Comparison of ENCODE assay signal across 8 mouse cellular contexts in genomic region chr2:28525219-28525942, GRCm38 (mm10). TPM values are rescaled to one million over a fixed set of nuclear protein-coding genes. Genes with fewer than 3 reads are reported as not detected.
DNase-seq lines count a peak whose midpoint lies in the region; ATAC-seq and TF ChIP-seq lines count a peak whose summit lies in the region.

No protein-coding gene starts in this region.

- H3K36me3 ChIP-seq in testis, adult 2 months (ENCODE audit: control insufficient read depth, insufficient read depth, low read length): no peaks in the 10 kb centered on the region; the same call in 1 of the 2 replicates
- no peaks in the 10 kb centered on the region for H3K36me3 ChIP-seq in hindbrain, embryonic 16.5 days (ENCODE audit: control insufficient read depth, insufficient read depth, low read length)
- H3K36me3 ChIP-seq in midbrain, embryonic 14.5 days (ENCODE audit: control insufficient read depth, insufficient read depth, low read length): peaks cover 11% of the 10 kb centered on the region

- no peak overlapping the region; the same call in 1 of the 2 replicates for H3K4me2 ChIP-seq in hindbrain, embryonic 16.5 days (ENCODE audit: low read length)
- H3K4me2 ChIP-seq in midbrain, embryonic 14.5 days (ENCODE audit: low read length): peak overlapping the region; percentile 24; the same call in 1 of the 2 replicates

- no peak overlapping the region; the same call in 1 of the 2 replicates for H3K4me3 ChIP-seq in testis, adult 2 months (ENCODE audit: control insufficient read depth, low read depth, low read length)
- H3K4me3 ChIP-seq in hindbrain, embryonic 16.5 days (ENCODE audit: low read length): no peak overlapping the region
- no peak overlapping the region for H3K4me3 ChIP-seq in midbrain, embryonic 14.5 days (replicated peaks; ENCODE audit: low read depth, low read length)

- H3K4me1 ChIP-seq in testis, adult 2 months (ENCODE audit: control insufficient read depth, insufficient read depth, low read length): peaks cover 3% of the 10 kb centered on the region; the same call in 1 of the 2 replicates
- H3K4me1 ChIP-seq in hindbrain, embryonic 16.5 days (ENCODE audit: control insufficient read depth, insufficient read depth, low read depth, low read length): peaks cover 67% of the 10 kb centered on the region
- peaks cover 52% of the 10 kb centered on the region for H3K4me1 ChIP-seq in midbrain, embryonic 14.5 days (ENCODE audit: control insufficient read depth, insufficient read depth, low read length)

- H3K27me3 ChIP-seq in testis, adult 2 months (ENCODE audit: control insufficient read depth, insufficient read depth, low read length): no peaks in the 10 kb centered on the region
- H3K27me3 ChIP-seq in hindbrain, embryonic 16.5 days (replicated peaks; ENCODE audit: control insufficient read depth, insufficient read depth, low read length): no peaks in the 10 kb centered on the region
- no peaks in the 10 kb centered on the region for H3K27me3 ChIP-seq in midbrain, embryonic 14.5 days (ENCODE audit: control insufficient read depth, insufficient read depth, low read length)

- 13% methylated on average over 11 of the region's 11 CpGs for WGBS in hindbrain, embryonic 16.5 days
- WGBS in midbrain, embryonic 14.5 days: 12% methylated on average over 11 of the region's 11 CpGs

- H3K27ac ChIP-seq in testis, adult 2 months (ENCODE audit: control insufficient read depth, insufficient read depth, low read depth, low read length): peak overlapping the region; percentile 56
- peak overlapping the region; percentile 74 for H3K27ac ChIP-seq in hindbrain, embryonic 16.5 days (ENCODE audit: low read depth, low read length)
- peak overlapping the region; percentile 87 for H3K27ac ChIP-seq in midbrain, embryonic 14.5 days (replicated peaks; ENCODE audit: low read depth, low read length)

- ATAC-seq in hindbrain, embryonic 16.5 days: peak; percentile 54
- peak; percentile 58; the same call in 1 of the 2 replicates for ATAC-seq in midbrain, embryonic 14.5 days (ENCODE audit: low FRiP score, low TSS enrichment)
- ATAC-seq in erythroid progenitor cell, adult 5-6 weeks (replicated peaks; ENCODE audit: low FRiP score, poor library complexity, severe bottlenecking): no peak

- H3K9me3 ChIP-seq in hindbrain, embryonic 16.5 days (ENCODE audit: control insufficient read depth, low read length): no peaks in the 10 kb centered on the region
- H3K9me3 ChIP-seq in midbrain, embryonic 14.5 days (ENCODE audit: control insufficient read depth, low read length): no peaks in the 10 kb centered on the region

- no peak; the same call in 1 of the 2 replicates for TF ChIP-seq POLR2A in testis, adult 2 months (IDR thresholded peaks at IDR 0.05; ENCODE audit: control insufficient read depth, low read depth, low read length)

- H3K9ac ChIP-seq in hindbrain, embryonic 16.5 days (ENCODE audit: low read depth, low read length): peak overlapping the region; percentile 54
- peak overlapping the region; percentile 42 for H3K9ac ChIP-seq in midbrain, embryonic 14.5 days (replicated peaks; ENCODE audit: low read length)

- TF ChIP-seq CTCF in testis, adult 2 months (IDR thresholded peaks at IDR 0.05; ENCODE audit: control insufficient read depth, insufficient read depth, insufficient replicate concordance, low read depth, low read length): no peak

- DNase-seq in testis, postnatal 14 days (ENCODE audit: low spot score): no peak
- peak; percentile 64 for DNase-seq in cerebellum, adult 8-10 months
- DNase-seq in gastrocnemius, postnatal 10 days: peak; percentile 51
- peak; percentile 61 for DNase-seq in liver
- peak; percentile 70 for DNase-seq in midbrain, embryonic 14.5 days

RNA-seq across cellular contexts. Expression of gene Ralgds, which starts 12.5 kb away (rescaled TPM):
- polyA plus RNA-seq in testis, adult 2 months (2012; rRNA removed): 147 and 169 TPM in 2 replicates
- total RNA-seq in gastrocnemius, postnatal 10 days (2021): 10 to 100 TPM; 33.1 to 43.9 TPM
- polyA plus RNA-seq in hindbrain, embryonic 16.5 days (2015; fragmentation: Nextera tagmentation; extraction: Ambion mirVana): 75.0 and 84.9 TPM in 2 replicates
- polyA plus RNA-seq in midbrain, embryonic 14.5 days (2014; fragmentation: Nextera tagmentation; extraction: Ambion mirVana): 97.9 and 101 TPM in 2 replicates
- total RNA-seq in erythroid progenitor cell, adult 5-6 weeks (2015; ENCODE audit: low replicate concordance): 0.36 and 0.84 TPM in 2 replicates
- total RNA-seq in erythroid progenitor cell, adult 5-6 weeks (2017; ENCODE audit: low replicate concordance): 0.90 and 0.98 TPM in 2 replicates

RNA-seq across cellular contexts. Expression of gene Gm10134, which starts 19.5 kb away (rescaled TPM):
- 0.47 and 0.78 TPM in 2 replicates for polyA plus RNA-seq in testis, adult 2 months (2012; rRNA removed)
- 1 to 10 TPM in 1 of 2 experiments, not detected in 1; 2.0 TPM for total RNA-seq in gastrocnemius, postnatal 10 days (2021)
- 2.5 and 2.6 TPM in 2 replicates for polyA plus RNA-seq in hindbrain, embryonic 16.5 days (2015; fragmentation: Nextera tagmentation; extraction: Ambion mirVana)
- polyA plus RNA-seq in midbrain, embryonic 14.5 days (2014; fragmentation: Nextera tagmentation; extraction: Ambion mirVana): 1.8 TPM in 1 of 2 replicates, not detected in the other
- not detected in 2 replicates for total RNA-seq in erythroid progenitor cell, adult 5-6 weeks (2015; ENCODE audit: low replicate concordance)
- not detected in 2 replicates for total RNA-seq in erythroid progenitor cell, adult 5-6 weeks (2017; ENCODE audit: low replicate concordance)

RNA-seq across cellular contexts. Expression of gene Gbgt1, which starts 28.7 kb away (rescaled TPM):
- polyA plus RNA-seq in testis, adult 2 months (2012; rRNA removed): 3.1 and 4.5 TPM in 2 replicates
- total RNA-seq in gastrocnemius, postnatal 10 days (2021): 1 to 10 TPM; 1.9 to 3.5 TPM
- 1.7 and 2.0 TPM in 2 replicates for polyA plus RNA-seq in hindbrain, embryonic 16.5 days (2015; fragmentation: Nextera tagmentation; extraction: Ambion mirVana)
- polyA plus RNA-seq in midbrain, embryonic 14.5 days (2014; fragmentation: Nextera tagmentation; extraction: Ambion mirVana): 1.3 TPM in 1 of 2 replicates, not detected in the other
- total RNA-seq in erythroid progenitor cell, adult 5-6 weeks (2015; ENCODE audit: low replicate concordance): 2.9 TPM in 1 of 2 replicates, not detected in the other
- total RNA-seq in erythroid progenitor cell, adult 5-6 weeks (2017; ENCODE audit: low replicate concordance): 0.39 and 4.9 TPM in 2 replicates

RNA-seq across cellular contexts. Expression of gene Cel, which starts 37.8 kb away (rescaled TPM):
- 0.24 and 0.47 TPM in 2 replicates for polyA plus RNA-seq in testis, adult 2 months (2012; rRNA removed)
- total RNA-seq in gastrocnemius, postnatal 10 days (2021): not detected
- polyA plus RNA-seq in hindbrain, embryonic 16.5 days (2015; fragmentation: Nextera tagmentation; extraction: Ambion mirVana): not detected in 2 replicates
- not detected in 2 replicates for polyA plus RNA-seq in midbrain, embryonic 14.5 days (2014; fragmentation: Nextera tagmentation; extraction: Ambion mirVana)
- not detected in 2 replicates for total RNA-seq in erythroid progenitor cell, adult 5-6 weeks (2015; ENCODE audit: low replicate concordance)
- total RNA-seq in erythroid progenitor cell, adult 5-6 weeks (2017; ENCODE audit: low replicate concordance): not detected in 2 replicates

RNA-seq across cellular contexts. Expression of gene Mrps2, which starts 57.5 kb away (rescaled TPM):
- polyA plus RNA-seq in testis, adult 2 months (2012; rRNA removed): 22.1 and 24.9 TPM in 2 replicates
- 10 to 100 TPM; 28.3 to 31.5 TPM for total RNA-seq in gastrocnemius, postnatal 10 days (2021)
- polyA plus RNA-seq in hindbrain, embryonic 16.5 days (2015; fragmentation: Nextera tagmentation; extraction: Ambion mirVana): 48.2 and 51.4 TPM in 2 replicates
- 47.0 and 51.2 TPM in 2 replicates for polyA plus RNA-seq in midbrain, embryonic 14.5 days (2014; fragmentation: Nextera tagmentation; extraction: Ambion mirVana)
- 8.0 and 8.3 TPM in 2 replicates for total RNA-seq in erythroid progenitor cell, adult 5-6 weeks (2015; ENCODE audit: low replicate concordance)
- 2.3 and 5.9 TPM in 2 replicates for total RNA-seq in erythroid progenitor cell, adult 5-6 weeks (2017; ENCODE audit: low replicate concordance)
